Mouse (Mus musculus) layer of hippocampus, adult 9-11 months (tissue): ENCODE measurements around the gene Ednra.

Experiments
- DNase-seq: peaks from one replicate; pipeline ENCODE4 v3.0.0; 2022

Gene Ednra

DNA sequence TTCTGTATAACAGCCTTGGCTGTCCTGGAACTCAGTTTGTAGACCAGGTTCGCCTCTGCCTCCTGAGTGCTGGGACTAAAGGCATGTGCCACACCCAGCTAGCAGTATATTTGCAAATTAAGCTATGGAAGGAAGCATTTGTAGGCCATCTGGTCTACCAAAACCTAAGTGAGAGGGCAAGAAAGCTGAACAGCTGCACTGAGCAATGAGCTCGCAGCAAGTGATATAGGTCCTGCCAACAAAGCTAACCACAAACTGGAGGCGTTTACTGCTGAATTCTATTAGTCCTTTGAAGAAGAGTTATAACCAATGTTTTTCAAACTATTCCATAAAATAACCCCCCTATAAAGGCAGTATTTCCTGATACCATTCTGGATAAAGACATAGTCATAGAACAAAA lies 86.7 kb downstream of the Ednra start:
- no peak for DNase-seq

- DNase-seq: no peak
Measured at GRCm38 (mm10) chr8:77634035-77634434, 90.2 kb downstream of the Ednra start.

- no peak for DNase-seq
Measured at GRCm38 (mm10) chr8:77633211-77633610, 91.1 kb downstream of the Ednra start.

DNA sequence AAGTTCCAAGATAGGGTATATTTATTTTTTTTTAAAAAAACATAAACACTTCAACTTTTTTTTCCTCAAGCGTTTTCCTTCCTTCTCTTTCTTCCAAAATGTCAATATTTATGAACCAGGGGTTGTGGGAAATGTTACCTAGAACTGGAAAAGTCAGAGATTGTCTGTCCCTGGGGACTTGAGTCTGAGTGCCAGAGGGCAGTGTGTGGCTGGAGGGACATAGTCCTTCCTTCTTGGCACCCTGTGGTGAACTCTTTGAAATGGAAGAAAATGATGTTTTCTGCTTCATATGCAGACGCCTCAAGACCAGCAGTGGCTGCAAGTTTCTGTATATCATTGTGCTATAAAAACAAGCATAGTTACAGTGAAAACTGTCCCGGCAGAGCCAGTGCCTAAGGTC lies 93.6 kb downstream of the Ednra start:
- DNase-seq: no peak

- peak; percentile 41 for DNase-seq
Measured at GRCm38 (mm10) chr8:77629858-77630537, 94.3 kb downstream of the Ednra start.

DNA sequence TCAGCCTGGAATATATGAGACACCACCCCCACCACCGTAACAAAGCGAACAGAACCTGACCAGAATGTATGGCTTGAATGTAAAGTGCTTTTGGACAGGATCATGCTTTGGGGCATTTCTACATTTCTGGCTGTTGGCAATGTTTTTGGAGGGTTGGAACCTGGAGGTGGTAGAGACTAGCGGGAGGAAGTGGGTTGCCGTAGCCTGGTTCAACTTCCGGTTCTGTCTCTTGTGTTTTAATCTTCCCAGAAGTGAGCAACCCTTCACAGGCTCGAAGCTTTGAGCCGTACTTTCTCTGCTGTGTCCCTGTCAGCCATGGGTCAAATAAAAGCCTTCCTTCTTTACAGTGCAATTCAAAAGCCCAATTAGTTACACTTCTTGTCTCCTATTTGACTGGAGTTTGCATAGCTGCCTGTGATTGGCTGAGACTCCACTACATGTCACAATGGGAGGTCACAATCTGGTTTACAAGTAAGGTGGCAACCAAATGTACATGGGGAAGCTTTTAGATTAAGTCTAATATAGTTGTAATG lies 100.5 kb downstream of the Ednra start:
- DNase-seq: no peak

DNA sequence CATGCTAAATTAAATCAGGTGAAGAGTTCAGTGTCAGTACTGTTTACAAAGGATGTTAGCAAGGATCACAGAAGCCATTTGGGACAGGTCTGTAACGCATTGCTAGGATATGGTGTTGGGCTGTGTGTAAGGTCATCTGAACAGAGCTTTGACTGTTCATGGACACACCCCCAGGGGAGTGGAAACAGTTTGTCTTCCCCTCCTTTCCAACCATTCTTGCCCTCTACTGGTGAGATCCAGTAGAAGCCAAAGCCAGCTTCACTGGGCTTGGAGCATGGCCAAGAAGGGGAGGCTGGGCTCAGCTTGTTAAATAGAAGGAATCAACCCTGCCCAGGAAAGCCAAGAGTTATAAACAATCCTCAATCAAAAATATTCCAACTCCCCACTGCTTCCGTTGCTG lies 106.3 kb downstream of the Ednra start:
- no peak for DNase-seq
